Mouse (Mus musculus): Measurements from ENCODE around the gene Ifna4.

DNA sequence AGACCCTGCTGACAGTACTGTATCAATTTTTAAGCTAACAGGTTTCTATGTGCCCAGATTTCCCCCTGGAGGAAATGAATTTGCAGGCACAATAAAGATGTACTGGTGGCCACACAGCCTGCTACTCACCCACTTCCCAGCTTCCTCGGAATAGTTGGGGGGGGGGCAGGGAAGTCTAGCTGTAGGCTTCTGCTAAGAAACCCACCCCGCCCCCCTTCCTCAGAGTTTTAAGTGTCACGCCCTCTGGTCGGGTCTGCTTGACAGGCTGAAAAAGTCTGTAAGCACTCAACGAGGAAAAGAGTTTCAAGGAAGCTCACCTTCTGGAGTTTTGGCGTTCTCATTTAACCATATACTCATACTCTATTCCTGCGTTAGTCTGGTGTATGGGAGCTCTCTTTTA, 21.6 kb downstream of the Ifna4 start:
- TF ChIP-seq CTCF (IDR thresholded peaks at IDR 0.05; ENCODE audit: low read depth) (no peak), EP300 (IDR thresholded peaks at IDR 0.05; ENCODE audit: low read depth) (no peak)

Measured in liver, embryonic 14.5 days (tissue).